17 mouse cellular contexts compared by ENCODE assay signal in genomic region chr11:88587710-88588109, GRCm38 (mm10).
DNase-seq lines count a peak whose midpoint lies in the region; ATAC-seq and TF ChIP-seq lines count a peak whose summit lies in the region.
"Had no signal": no experiment of that assay in that cellular context is flagged by ENCODE, and none has a peak within 500 bp of the region (broad histone marks: within the 10 kb centered on the region; RNA-seq: fewer than 3 reads in every experiment).

No protein-coding gene starts in this region.

- TF ChIP-seq EP300 in stomach, postnatal 0 days (optimal IDR thresholded peaks at IDR 0.05) = no peak

- 0 out of 2 replicates have a peak, but pooled peaks cover 8% of the 10 kb centered on the region for H3K36me3 ChIP-seq in stomach, embryonic 16.5 days (ENCODE audit: control insufficient read depth, insufficient read depth, low read length)
- peaks cover 5% of the 10 kb centered on the region for H3K36me3 ChIP-seq in stomach, postnatal 0 days (ENCODE audit: control insufficient read depth, insufficient read depth, low read length)
- peaks cover 6% of the 10 kb centered on the region; the same call in 1 of the 2 replicates for H3K36me3 ChIP-seq in hindbrain, embryonic 13.5 days
- H3K36me3 ChIP-seq in midbrain, embryonic 11.5 days (ENCODE audit: control insufficient read depth, insufficient read depth, low read length) = peaks cover 6% of the 10 kb centered on the region; the same call in 1 of the 2 replicates

- H3K27ac ChIP-seq in stomach, embryonic 16.5 days (ENCODE audit: low read length) = peak overlapping the region; percentile 25; the same call in 1 of the 2 replicates
- no peak overlapping the region for H3K27ac ChIP-seq in stomach, postnatal 0 days (replicated peaks)
- peak overlapping the region; percentile 92 for H3K27ac ChIP-seq in hindbrain, embryonic 13.5 days
- peak overlapping the region; percentile 97 for H3K27ac ChIP-seq in midbrain, embryonic 11.5 days (ENCODE audit: low read depth, low read length)
- H3K27ac ChIP-seq: liver, embryonic 14.5 days had no signal

- H3K4me3 ChIP-seq in stomach, embryonic 16.5 days (replicated peaks; ENCODE audit: low read length) = no peak overlapping the region
- H3K4me3 ChIP-seq in stomach, postnatal 0 days (ENCODE audit: low read depth, low read length) = no peak overlapping the region
- H3K4me3 ChIP-seq in hindbrain, embryonic 13.5 days = no peak overlapping the region
- H3K4me3 ChIP-seq in midbrain, embryonic 11.5 days (ENCODE audit: low read depth, low read length) = no peak overlapping the region
- H3K4me3 ChIP-seq: erythroblast, embryonic 14.5 days had no signal

- peaks cover 43% of the 10 kb centered on the region for H3K4me1 ChIP-seq in stomach, embryonic 16.5 days (ENCODE audit: control insufficient read depth, insufficient read depth, low read length)
- H3K4me1 ChIP-seq in stomach, postnatal 0 days (replicated peaks; ENCODE audit: control insufficient read depth, insufficient read depth) = peaks cover 9% of the 10 kb centered on the region
- peaks cover 94% of the 10 kb centered on the region for H3K4me1 ChIP-seq in hindbrain, embryonic 13.5 days (replicated peaks)
- peaks cover 83% of the 10 kb centered on the region for H3K4me1 ChIP-seq in midbrain, embryonic 11.5 days (ENCODE audit: control insufficient read depth, insufficient read depth, low read length)

- no peak for ATAC-seq in stomach, embryonic 16.5 days (ENCODE audit: insufficient read depth, low FRiP score)
- no peak for ATAC-seq in stomach, postnatal 0 days (ENCODE audit: low FRiP score, low TSS enrichment)
- ATAC-seq in hindbrain, embryonic 13.5 days (ENCODE audit: low FRiP score) = no peak
- no peak for ATAC-seq in midbrain, embryonic 11.5 days (ENCODE audit: low FRiP score)
- ATAC-seq: CD4-positive, CD25-positive, alpha-beta regulatory T cell, adult 4 months; Patski had no signal

- H3K9me3 ChIP-seq in stomach, embryonic 16.5 days (replicated peaks; ENCODE audit: control insufficient read depth, low read length) = no peaks in the 10 kb centered on the region
- no peaks in the 10 kb centered on the region for H3K9me3 ChIP-seq in stomach, postnatal 0 days (ENCODE audit: control insufficient read depth, low read length)
- H3K9me3 ChIP-seq in hindbrain, embryonic 13.5 days = no peaks in the 10 kb centered on the region
- no peaks in the 10 kb centered on the region for H3K9me3 ChIP-seq in midbrain, embryonic 11.5 days (ENCODE audit: control insufficient read depth, low read length)

- H3K27me3 ChIP-seq in stomach, embryonic 16.5 days (ENCODE audit: control insufficient read depth, insufficient read depth, low read length) = no peaks in the 10 kb centered on the region
- no peaks in the 10 kb centered on the region for H3K27me3 ChIP-seq in stomach, postnatal 0 days (ENCODE audit: control insufficient read depth, insufficient read depth, low read length)
- no peaks in the 10 kb centered on the region for H3K27me3 ChIP-seq in hindbrain, embryonic 13.5 days
- H3K27me3 ChIP-seq in midbrain, embryonic 11.5 days (ENCODE audit: control insufficient read depth, insufficient read depth, low read length) = no peaks in the 10 kb centered on the region
- H3K27me3 ChIP-seq: Patski had no signal

- no peak overlapping the region for H3K4me2 ChIP-seq in stomach, embryonic 16.5 days (ENCODE audit: low read depth, low read length)
- no peak overlapping the region for H3K4me2 ChIP-seq in stomach, postnatal 0 days (replicated peaks; ENCODE audit: low read depth)
- H3K4me2 ChIP-seq in hindbrain, embryonic 13.5 days = no peak overlapping the region
- no peak overlapping the region for H3K4me2 ChIP-seq in midbrain, embryonic 11.5 days

- DNase-seq in stomach, postnatal 0 days (ENCODE audit: low spot score) = no peak
- DNase-seq in midbrain, embryonic 11.5 days (ENCODE audit: low spot score, missing footprints) = no peak
- no peak for DNase-seq in cerebellum, postnatal 36 days
- no peak for DNase-seq in heart, adult 9 months (ENCODE audit: low spot score in 2 of 2)
- no peak for DNase-seq in embryo, embryonic 9.5 days (ENCODE audit: extremely low spot score)
- DNase-seq: adrenal gland, postnatal 25 days; cerebellum, adult 11-12 months; gastrocnemius, postnatal 36 days; heart, postnatal 10 days; lung, postnatal 4 days; thymus, postnatal 25 days had no signal

- TF ChIP-seq CTCF in stomach, postnatal 0 days (IDR thresholded peaks at IDR 0.05; ENCODE audit: low read depth) = no peak

- no peak overlapping the region for H3K9ac ChIP-seq in stomach, embryonic 16.5 days (ENCODE audit: low read length)
- no peak overlapping the region for H3K9ac ChIP-seq in stomach, postnatal 0 days (ENCODE audit: low read length)
- peak overlapping the region; percentile 43 for H3K9ac ChIP-seq in hindbrain, embryonic 13.5 days
- peak overlapping the region; percentile 10; the same call in 1 of the 2 replicates for H3K9ac ChIP-seq in midbrain, embryonic 11.5 days (ENCODE audit: low read length)
- H3K9ac ChIP-seq: liver, embryonic 14.5 days had no signal

- 74% methylated on average over 5 of the region's 5 CpGs for WGBS in stomach, embryonic 16.5 days
- WGBS in stomach, postnatal 0 days = 70% methylated on average over 5 of the region's 5 CpGs
- WGBS in hindbrain, embryonic 13.5 days = 40% methylated on average over 5 of the region's 5 CpGs
- WGBS in midbrain, embryonic 11.5 days = 39% methylated on average over 5 of the region's 5 CpGs

Comparison
In these comparisons a context has a peak if more than half of its experiments do, and no peak if none do; other contexts are left out.
1. H3K9ac ChIP-seq: peak in hindbrain, embryonic 13.5 days (single experiment) and midbrain, embryonic 11.5 days (single experiment); none in stomach, embryonic 16.5 days (single experiment) and stomach, postnatal 0 days (single experiment).